Mouse (Mus musculus) left cerebral cortex, adult 8-10 months (tissue): ENCODE measurements around the gene Ripk3. TPM values are rescaled to one million over a fixed set of nuclear protein-coding genes. Genes with fewer than 3 reads are reported as not detected.

ENCODE experiments used
- DNase-seq, 2 experiments: peaks; one replicate each; pipeline ENCODE4 v3.0.0; 2022; ENCODE audit warnings: low spot score in 2 of 2
- total RNA-seq, 4 experiments: library from RNA; stranded (reverse); gene quantifications; 2 replicates each; pipeline ENCODE4 v1.2.4; 2022

Gene Ripk3
- total RNA-seq, 4 experiments from 2014 or later: 0.73 to 0.98 TPM; not detected in 2

- no peak for DNase-seq
Observed at GRCm38 (mm10) chr14:55795380-55796163, 6.9 kb upstream of the Ripk3 start.

GRCm38 (mm10) chr14:55793946-55794345 is 5.3 kb upstream of the Ripk3 start:
- DNase-seq: no peak

GRCm38 (mm10) chr14:55793461-55793860 is 4.8 kb upstream of the Ripk3 start:
- DNase-seq: no peak

- DNase-seq: no peak
Observed at GRCm38 (mm10) chr14:55787731-55788130, 934 bp downstream of the Ripk3 start.

GRCm38 (mm10) chr14:55785195-55785594 is 3.5 kb downstream of the Ripk3 start:
- DNase-seq: no peak

- DNase-seq: no peak
Observed at GRCm38 (mm10) chr14:55783958-55784235, 4.8 kb downstream of the Ripk3 start, which contains the start of gene Adcy4. Gene Adcy4, minus strand, starts transcription at chr14:55784095.

GRCm38 (mm10) chr14:55783171-55783957 is 5.3 kb downstream of the Ripk3 start:
- DNase-seq: no peak

- no peak for DNase-seq
Observed at GRCm38 (mm10) chr14:55782361-55782960, 6.2 kb downstream of the Ripk3 start.

- no peak for DNase-seq
Observed at GRCm38 (mm10) chr14:55781310-55781709, 7.4 kb downstream of the Ripk3 start.

- no peak for DNase-seq
Observed at GRCm38 (mm10) chr14:55780736-55781135, 7.9 kb downstream of the Ripk3 start.

GRCm38 (mm10) chr14:55779656-55780055 is 9.0 kb downstream of the Ripk3 start:
- peak in 1 of 2 experiments; percentile 4 for DNase-seq

GRCm38 (mm10) chr14:55778686-55779085 is 10.0 kb downstream of the Ripk3 start:
- peak in 1 of 2 experiments; percentile 4 for DNase-seq

GRCm38 (mm10) chr14:55777806-55778205 is 10.9 kb downstream of the Ripk3 start:
- no peak for DNase-seq

- DNase-seq: no peak
Observed at GRCm38 (mm10) chr14:55777176-55777575, 11.5 kb downstream of the Ripk3 start.

- DNase-seq: no peak
Observed at GRCm38 (mm10) chr14:55776711-55777110, 12.0 kb downstream of the Ripk3 start.

- DNase-seq: no peak
Observed at GRCm38 (mm10) chr14:55769087-55769703, 19.5 kb downstream of the Ripk3 start.

GRCm38 (mm10) chr14:55768555-55768954 is 20.1 kb downstream of the Ripk3 start:
- no peak for DNase-seq

- no peak for DNase-seq
Observed at GRCm38 (mm10) chr14:55767519-55768414, 20.9 kb downstream of the Ripk3 start.

- no peak for DNase-seq
Observed at GRCm38 (mm10) chr14:55765696-55766095, 23.0 kb downstream of the Ripk3 start, which contains the start of gene Ltb4r1. Gene Ltb4r1, plus strand, starts transcription at chr14:55765962.

GRCm38 (mm10) chr14:55763166-55763565 is 25.5 kb downstream of the Ripk3 start:
- no peak for DNase-seq
